Mouse (Mus musculus): ENCODE results near the gene Sh3rf1. TPM values are rescaled to one million over a fixed set of nuclear protein-coding genes. Genes with fewer than 3 reads are reported as not detected.

Sh3rf1 gene
- 10 to 100 TPM; 40.2 to 47.3 TPM for total RNA-seq (2021)

DNA sequence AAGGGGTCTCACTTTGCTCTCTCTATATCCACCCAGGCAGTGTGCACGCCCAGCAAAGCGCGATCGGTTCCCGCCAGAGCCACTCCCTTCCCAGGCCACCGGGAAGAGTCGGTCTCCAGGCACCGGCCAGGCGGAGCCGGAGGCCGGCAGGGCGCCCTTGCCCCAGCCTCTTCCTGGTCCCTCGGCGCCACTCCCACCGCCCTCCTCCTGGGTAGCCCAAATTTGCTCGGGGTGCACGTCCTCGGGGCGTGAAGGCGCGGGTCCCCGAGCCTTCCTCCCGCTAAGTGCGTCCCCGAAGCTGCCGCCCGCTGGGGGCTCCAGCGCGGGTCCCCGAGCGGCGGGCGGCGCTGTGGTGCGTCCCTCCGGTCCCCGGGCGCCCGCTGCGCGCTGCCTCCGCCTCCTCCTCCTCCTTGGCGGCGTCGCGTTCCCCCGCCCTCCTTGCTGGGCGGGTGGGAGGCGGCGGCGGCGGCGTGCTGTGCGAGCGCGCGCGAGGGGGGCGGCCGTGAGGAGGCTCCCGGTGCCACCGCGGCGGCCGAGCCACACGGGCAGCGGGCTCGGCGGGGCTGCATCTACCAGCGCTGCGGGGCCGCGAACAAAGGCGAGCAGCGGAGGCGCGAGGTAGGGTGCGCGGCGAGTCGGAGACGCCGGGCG is at the start of gene Sh3rf1:
Gene Sh3rf1, plus strand, starts transcription at position 144 of the 651 bp plus-strand sequence.
- peak; percentile 71 for DNase-seq
- intact Hi-C loops (cut with DNase I), result loop anchor here (10.0 kb wide), 2 partner anchors 131 to 261 kb away; partner anchors contain the start of gene Cbr4

DNA sequence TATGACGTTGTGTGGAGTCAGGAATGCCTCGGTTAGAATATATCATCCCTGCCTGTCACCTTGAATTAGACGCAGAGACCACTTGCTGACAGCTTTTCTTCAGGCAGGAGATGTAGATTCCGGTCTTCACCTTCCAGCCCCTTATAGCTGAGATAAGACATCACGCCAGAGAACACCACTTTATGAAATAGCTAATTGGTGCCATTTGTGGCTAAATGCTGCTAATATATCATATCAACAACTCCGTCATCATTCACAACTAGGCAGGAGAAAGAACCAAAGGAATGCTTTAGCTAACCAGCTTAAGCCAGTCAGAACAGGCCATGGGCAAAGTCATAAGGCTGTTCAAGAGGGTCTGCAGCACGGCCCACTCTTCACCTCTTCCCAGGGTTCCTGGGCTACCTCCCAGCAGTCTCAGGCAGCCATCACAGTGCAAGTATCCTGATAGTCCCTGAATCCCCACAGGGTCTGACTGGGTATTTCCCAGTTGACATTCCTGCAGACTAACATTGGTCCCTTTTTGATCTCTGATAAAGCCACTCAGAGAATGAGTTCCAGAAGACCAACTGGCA is 49.7 kb upstream of the Sh3rf1 start:
- intact Hi-C loops (cut with DNase I), result no loop called here

DNA sequence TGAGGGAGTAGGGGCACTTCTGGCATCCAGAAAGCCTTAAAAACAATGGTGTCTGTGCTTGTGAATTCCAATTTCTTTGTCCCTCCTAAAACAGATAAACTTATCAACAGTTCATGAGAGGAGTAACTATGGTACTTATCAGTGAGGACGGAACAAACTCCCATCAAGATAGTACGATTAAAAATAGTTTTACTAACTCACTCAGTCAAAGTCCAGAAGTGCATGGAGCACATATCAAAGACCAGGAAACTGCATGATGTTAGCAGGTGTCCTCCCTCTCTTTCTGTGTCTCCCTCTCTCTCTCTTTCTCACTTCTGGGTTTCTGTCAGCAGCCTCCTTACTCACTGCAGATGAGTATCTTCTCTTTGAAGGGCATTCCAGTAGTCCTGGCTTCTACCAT is 47.8 kb upstream of the Sh3rf1 start:
- DNase-seq, result no peak
- intact Hi-C loops (cut with DNase I), result no loop called here

More for the DNA sequence above, 49.7 kb upstream of the Sh3rf1 start:
- no peak for DNase-seq

DNA sequence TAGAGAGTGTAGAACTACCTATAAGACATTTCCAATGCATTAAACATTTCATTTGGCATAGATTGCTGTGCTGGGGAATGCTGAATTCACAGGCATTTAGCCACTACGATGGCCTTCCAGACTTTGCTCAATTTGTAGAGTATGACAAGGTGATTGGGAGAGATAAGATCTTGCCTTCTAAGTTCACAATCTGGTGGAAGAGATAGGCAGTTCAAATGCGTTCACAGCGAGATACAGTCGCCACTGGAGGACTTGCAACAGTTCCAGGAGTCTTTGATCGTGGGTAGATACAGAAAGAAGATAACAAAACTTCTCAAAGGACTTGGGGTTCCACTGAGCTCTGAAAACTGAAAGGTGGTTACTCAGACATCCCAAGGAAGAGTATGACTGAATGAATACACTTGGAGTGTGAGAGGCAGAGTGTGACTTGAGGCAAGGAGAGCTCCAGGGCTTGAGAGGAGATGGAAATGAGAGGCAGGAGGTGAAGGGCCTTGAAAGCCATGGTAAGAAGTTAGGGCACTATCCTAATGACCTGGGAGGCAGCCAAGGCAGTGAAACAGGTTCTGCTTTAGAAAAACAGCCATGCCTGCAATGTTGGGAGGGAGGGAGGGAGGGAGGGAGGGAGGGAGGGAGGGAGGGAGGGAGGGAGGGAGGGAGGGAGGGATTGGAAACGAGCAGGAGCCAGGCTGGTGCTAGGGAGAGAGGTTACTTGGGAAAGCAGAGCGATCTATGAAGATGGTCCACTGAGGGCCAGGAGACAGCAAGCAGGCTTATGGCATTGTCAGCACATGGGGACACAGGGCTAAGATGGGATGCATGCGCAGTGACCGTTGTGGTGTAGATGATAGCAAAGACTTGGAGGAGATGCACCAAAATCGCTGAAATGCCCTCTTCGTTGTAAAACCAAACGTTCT is 45.7 kb upstream of the Sh3rf1 start:
- intact Hi-C loops (cut with DNase I), result no loop called here
- no peak for DNase-seq

- DNase-seq, result no peak
- intact Hi-C loops (cut with DNase I), result no loop called here
These were observed 45.0 kb upstream of the Sh3rf1 start for GRCm38 (mm10) chr8:61178594-61179140.

GRCm38 (mm10) chr8:61181592-61181991 is 42.1 kb upstream of the Sh3rf1 start:
- intact Hi-C loops (cut with DNase I), result no loop called here

GRCm38 (mm10) chr8:61182020-61182419 is 41.7 kb upstream of the Sh3rf1 start:
- peak; percentile 56 for DNase-seq
- intact Hi-C loops (cut with DNase I), result no loop called here

More at GRCm38 (mm10) chr8:61181592-61181991, 42.1 kb upstream of the Sh3rf1 start:
- DNase-seq, result no peak

GRCm38 (mm10) chr8:61185274-61186198 is 38.1 kb upstream of the Sh3rf1 start:
- intact Hi-C loops (cut with DNase I), result no loop called here

GRCm38 (mm10) chr8:61194306-61194925 is 29.3 kb upstream of the Sh3rf1 start:
- DNase-seq, result no peak
- intact Hi-C loops (cut with DNase I), result no loop called here

More at GRCm38 (mm10) chr8:61185274-61186198, 38.1 kb upstream of the Sh3rf1 start:
- no peak for DNase-seq

DNA sequence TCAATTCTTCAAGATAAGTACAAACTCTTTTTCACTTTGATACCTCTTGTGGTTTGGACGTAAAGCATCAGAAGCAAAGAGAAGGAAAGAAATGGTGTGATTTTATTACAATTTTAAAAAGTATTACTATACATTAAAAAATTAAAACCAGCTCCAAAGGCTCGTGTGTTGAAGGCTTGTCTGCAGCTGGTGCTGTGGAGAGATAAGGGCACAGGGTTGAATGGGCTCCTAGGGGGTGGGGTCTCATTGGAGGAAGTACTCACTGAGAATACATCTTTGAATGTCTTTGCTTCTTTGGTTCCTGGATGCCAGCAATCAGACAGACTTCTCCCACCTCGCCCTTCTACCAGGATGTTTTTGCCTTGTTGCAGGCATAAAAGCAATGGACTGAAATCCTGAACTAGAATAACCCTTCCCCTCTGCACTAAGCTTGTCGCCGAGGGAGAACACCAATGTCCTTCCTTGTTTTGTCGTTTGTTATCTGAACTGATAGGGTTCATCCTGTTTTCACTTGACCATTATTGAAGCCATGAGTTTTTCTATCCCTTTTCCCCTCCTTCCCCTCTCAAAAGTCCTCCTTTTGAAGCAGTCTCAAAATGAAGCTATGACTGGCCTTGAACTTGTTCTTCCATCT is 23.3 kb upstream of the Sh3rf1 start:
- DNase-seq, result no peak
- intact Hi-C loops (cut with DNase I), result no loop called here

DNA sequence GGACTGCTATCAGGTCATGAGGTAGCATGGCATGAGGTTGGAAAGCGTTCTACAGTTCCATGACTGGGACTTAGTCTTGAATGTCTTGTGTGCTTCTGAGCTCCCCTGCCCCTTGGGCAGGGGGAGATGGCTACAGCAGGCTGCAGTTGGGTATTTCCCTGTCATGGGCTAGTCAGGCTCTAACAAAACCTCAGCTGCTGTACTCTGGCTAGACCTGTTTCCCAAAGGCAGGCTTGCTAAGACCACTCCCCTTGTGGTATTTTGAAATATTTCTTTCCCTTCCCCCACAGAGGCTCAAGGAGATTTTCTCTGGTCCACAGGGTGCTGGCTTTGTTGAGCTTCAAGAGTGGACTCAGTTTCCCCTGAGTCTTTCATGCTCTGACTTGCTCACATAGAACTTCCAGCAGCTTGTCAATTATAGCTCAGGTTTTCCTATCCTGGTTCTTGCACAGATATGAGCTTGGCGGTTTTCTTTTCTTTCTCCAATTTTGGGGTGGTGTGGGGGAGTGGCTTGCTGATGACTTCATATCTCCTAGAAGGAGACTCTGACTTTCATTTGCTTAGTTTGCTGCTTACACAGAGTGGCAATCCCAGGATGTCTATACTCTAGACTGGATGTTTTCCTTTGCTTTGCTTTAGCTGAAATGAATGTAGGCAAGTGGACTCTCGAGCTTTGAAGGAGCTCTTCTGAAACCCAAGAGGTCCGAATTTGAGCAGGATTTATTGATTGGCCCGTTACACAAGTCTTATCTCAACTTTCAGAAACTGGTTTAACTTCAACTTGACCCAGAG is 20.4 kb upstream of the Sh3rf1 start:
- intact Hi-C loops (cut with DNase I), result no loop called here

GRCm38 (mm10) chr8:61206876-61207275 is 16.8 kb upstream of the Sh3rf1 start:
- DNase-seq, result no peak
- intact Hi-C loops (cut with DNase I), result no loop called here

More for the DNA sequence above, 20.4 kb upstream of the Sh3rf1 start:
- DNase-seq, result no peak

DNA sequence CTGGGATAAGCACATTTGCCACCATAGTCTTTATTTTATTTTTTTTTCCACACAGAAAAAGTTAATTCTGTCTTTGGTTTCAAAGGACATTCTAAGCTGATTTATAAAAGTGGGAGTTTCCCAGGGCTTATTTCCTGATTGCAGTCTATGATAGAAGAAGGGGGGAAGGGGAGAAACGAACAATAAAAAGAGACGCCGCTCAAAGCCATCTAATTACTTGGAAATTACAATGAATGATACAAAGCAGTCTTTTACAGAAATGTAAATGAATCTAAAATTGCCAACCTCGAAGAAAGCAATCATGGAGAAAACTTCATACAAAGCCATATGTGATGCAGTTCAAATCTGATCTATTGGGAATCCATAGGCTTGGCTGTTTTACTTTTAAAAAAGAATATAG is 16.0 kb upstream of the Sh3rf1 start:
- intact Hi-C loops (cut with DNase I), result no loop called here
- DNase-seq, result no peak

DNA sequence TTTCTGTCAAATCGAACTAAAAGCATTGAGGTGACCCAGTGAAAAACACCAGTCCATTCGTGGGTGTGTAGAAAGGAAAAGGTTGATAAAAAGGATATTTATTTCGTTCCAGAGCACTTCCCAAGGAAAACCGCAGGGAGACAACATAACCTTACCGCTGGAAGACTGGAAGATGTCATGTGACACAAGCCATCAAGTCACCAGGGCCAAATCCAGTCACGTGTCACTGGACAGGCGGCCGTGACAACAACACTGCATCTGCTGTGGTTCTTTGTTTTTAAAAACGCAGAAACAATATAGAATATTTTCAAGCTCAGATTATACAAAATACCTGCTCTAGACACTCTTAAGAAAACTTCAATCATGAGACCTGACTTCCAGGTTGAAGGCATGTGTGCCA is 15.0 kb upstream of the Sh3rf1 start:
- intact Hi-C loops (cut with DNase I), result no loop called here
- DNase-seq, result no peak

DNA sequence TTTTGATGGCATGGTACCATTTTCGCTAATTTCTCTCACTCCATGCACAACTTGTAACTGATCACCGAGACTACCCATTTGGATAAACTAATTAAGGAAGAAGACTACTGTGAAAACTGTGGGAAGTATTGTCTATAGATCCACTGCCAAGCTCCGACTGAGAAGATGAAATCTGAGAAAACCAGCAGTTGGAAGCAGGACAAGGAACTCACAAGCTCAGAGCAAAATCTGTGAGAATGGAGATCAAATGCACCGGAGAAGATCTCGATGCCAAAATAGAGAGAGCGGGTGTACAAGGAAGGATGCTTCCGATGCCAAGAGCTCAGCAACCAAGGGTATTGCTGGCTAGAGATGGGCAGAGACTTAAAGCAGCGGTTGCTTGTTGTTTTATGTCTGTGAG is 12.8 kb upstream of the Sh3rf1 start:
- intact Hi-C loops (cut with DNase I), result no loop called here
- no peak for DNase-seq

DNA sequence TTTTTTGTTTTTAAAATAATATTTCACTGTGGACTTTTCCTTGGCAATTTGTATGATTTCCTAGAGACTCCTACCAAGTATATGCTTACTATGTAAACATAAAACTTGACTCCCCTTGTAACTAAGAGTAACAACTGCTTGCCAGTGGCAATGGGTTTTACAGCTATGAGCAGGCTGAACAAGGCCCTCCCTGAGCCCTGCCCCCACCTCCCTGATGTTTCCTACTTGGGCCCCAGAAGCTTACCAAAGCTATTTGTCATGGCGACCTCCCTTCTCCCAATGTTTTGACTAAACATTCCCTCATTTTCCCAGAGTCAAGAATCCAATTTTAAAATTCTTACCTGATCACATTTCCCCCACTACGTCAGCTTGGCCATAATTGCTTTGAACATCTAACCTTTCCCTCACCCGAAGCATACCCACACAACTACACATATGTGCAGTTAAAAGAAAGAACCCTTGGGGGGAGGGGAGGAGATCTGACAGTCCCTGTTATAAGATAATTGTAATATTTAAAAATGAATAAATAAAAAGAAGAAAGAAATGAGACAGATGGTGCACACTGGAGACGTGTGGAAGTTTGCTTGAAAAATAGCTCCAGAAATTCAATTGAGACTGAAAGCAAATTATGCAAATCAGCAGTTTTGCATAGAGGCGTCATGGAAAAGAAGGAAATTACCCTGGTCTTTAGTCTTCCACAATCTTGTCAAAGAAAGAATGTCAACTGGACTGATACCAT is 8.4 kb upstream of the Sh3rf1 start:
- DNase-seq, result no peak
- intact Hi-C loops (cut with DNase I), result no loop called here

GRCm38 (mm10) chr8:61217017-61217416 is 6.7 kb upstream of the Sh3rf1 start:
- intact Hi-C loops (cut with DNase I), result no loop called here
- no peak for DNase-seq

DNA sequence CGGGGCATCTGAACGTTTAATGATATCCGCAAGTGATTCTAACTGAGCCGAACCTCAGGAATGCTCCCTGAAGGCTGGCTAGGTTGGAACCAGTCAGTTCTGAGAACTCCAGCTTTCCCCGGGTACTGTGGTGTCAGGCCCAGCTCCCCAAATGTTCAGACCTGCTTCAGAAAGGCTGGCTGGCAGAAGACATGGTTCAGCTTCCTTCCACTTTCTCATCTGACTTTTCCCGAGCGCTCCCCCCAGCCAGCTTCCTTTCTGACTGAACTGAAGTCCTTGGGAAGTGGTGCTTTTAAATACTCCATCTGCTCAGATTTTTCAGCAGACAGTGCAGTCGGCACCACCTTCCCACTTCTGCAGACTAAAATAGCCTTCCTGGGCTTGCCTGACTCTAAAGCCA is 6.2 kb upstream of the Sh3rf1 start:
- intact Hi-C loops (cut with DNase I), result no loop called here
- no peak for DNase-seq
